15 mouse cellular contexts compared by ENCODE assay signal in the genomic region with DNA sequence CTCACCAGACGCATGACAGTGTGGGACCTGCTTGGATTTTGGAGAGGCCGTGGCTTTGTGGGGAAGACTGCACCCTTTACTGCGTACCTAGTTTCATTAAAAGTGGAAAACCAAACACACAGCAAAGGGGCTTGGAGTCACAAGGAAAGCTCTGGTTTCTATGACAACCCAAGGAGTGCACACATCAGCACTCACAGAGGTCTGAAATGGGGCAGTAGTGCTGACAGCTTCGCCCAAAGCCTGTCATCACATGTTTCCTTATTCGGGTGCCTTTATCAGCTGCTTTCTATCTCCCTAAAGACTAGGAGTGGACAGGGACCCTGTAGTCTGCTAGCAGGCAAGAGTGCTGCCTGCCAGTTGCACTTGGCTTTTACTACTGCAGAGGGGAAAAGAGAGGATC. TPM values are rescaled to one million over a fixed set of nuclear protein-coding genes. Genes with fewer than 3 reads are reported as not detected.
DNase-seq lines count a peak whose midpoint lies in the region; ATAC-seq and TF ChIP-seq lines count a peak whose summit lies in the region.
"Had no signal": no experiment of that assay in that cellular context is flagged by ENCODE, and none has a peak within 500 bp of the region (broad histone marks: within the 10 kb centered on the region; RNA-seq: fewer than 3 reads in every experiment).

No protein-coding gene starts in this region.

- H3K27ac ChIP-seq in forebrain, embryonic 12.5 days, result no peak overlapping the region
- no peak overlapping the region for H3K27ac ChIP-seq in forebrain, embryonic 11.5 days (ENCODE audit: low read depth, low read length)
- no peak overlapping the region for H3K27ac ChIP-seq in kidney, embryonic 14.5 days (ENCODE audit: low read depth, low read length)
- no peak overlapping the region for H3K27ac ChIP-seq in forebrain, postnatal 0 days (ENCODE audit: low read depth, low read length)
- H3K27ac ChIP-seq in midbrain, embryonic 15.5 days, result peak overlapping the region; percentile 67
- H3K27ac ChIP-seq: embryonic facial prominence, embryonic 12.5 days; kidney, embryonic 15.5 days; limb, embryonic 12.5 days had no signal

- ATAC-seq in forebrain, embryonic 12.5 days (ENCODE audit: low FRiP score), result 0 out of 2 replicates have a peak, but pooled peaks have one; percentile 30
- no peak for ATAC-seq in forebrain, embryonic 11.5 days (replicated peaks; ENCODE audit: low FRiP score)
- ATAC-seq in kidney, embryonic 14.5 days (ENCODE audit: low FRiP score, low TSS enrichment), result 0 out of 2 replicates have a peak, but pooled peaks have one; percentile 57
- peak; percentile 48 for ATAC-seq in forebrain, postnatal 0 days
- ATAC-seq in midbrain, embryonic 15.5 days (replicated peaks), result peak; percentile 87
- no peak for ATAC-seq in megakaryocyte-erythroid progenitor cell, adult 5-6 weeks (replicated peaks; ENCODE audit: low FRiP score, low TSS enrichment, poor library complexity, severe bottlenecking)

- TF ChIP-seq POLR2A in lung, adult 2 months (IDR thresholded peaks at IDR 0.05; ENCODE audit: borderline replicate concordance, extremely low read depth, low read depth, low read length), result no peak

- H3K9ac ChIP-seq in forebrain, embryonic 12.5 days, result no peak overlapping the region
- no peak overlapping the region for H3K9ac ChIP-seq in forebrain, embryonic 11.5 days (ENCODE audit: low read length)
- H3K9ac ChIP-seq in kidney, embryonic 14.5 days (ENCODE audit: low read depth, low read length), result no peak overlapping the region
- no peak overlapping the region for H3K9ac ChIP-seq in forebrain, postnatal 0 days
- no peak overlapping the region for H3K9ac ChIP-seq in midbrain, embryonic 15.5 days
- H3K9ac ChIP-seq: embryonic facial prominence, embryonic 12.5 days; kidney, embryonic 15.5 days; limb, embryonic 12.5 days had no signal

- H3K4me2 ChIP-seq in forebrain, embryonic 12.5 days, result no peak overlapping the region
- H3K4me2 ChIP-seq in forebrain, embryonic 11.5 days (ENCODE audit: low read depth, low read length, severe bottlenecking), result no peak overlapping the region
- no peak overlapping the region for H3K4me2 ChIP-seq in kidney, embryonic 14.5 days (replicated peaks; ENCODE audit: low read depth, low read length)
- no peak overlapping the region for H3K4me2 ChIP-seq in forebrain, postnatal 0 days (ENCODE audit: low read depth)
- peak overlapping the region; percentile 10; the same call in 1 of the 2 replicates for H3K4me2 ChIP-seq in midbrain, embryonic 15.5 days
- H3K4me2 ChIP-seq: embryonic facial prominence, embryonic 12.5 days; kidney, embryonic 15.5 days; limb, embryonic 12.5 days had no signal

- H3K9me3 ChIP-seq in forebrain, embryonic 12.5 days, result no peaks in the 10 kb centered on the region
- H3K9me3 ChIP-seq in forebrain, embryonic 11.5 days (ENCODE audit: control insufficient read depth, low read length), result no peaks in the 10 kb centered on the region
- no peaks in the 10 kb centered on the region for H3K9me3 ChIP-seq in kidney, embryonic 14.5 days (ENCODE audit: control insufficient read depth, low read length)
- H3K9me3 ChIP-seq in forebrain, postnatal 0 days (ENCODE audit: low read length), result no peaks in the 10 kb centered on the region
- H3K9me3 ChIP-seq in midbrain, embryonic 15.5 days, result no peaks in the 10 kb centered on the region
- H3K9me3 ChIP-seq: embryonic facial prominence, embryonic 12.5 days; kidney, embryonic 15.5 days; limb, embryonic 12.5 days had no signal

- 60% methylated on average over 5 of the region's 5 CpGs for WGBS in forebrain, embryonic 12.5 days
- 63% methylated on average over 5 of the region's 5 CpGs for WGBS in forebrain, embryonic 11.5 days
- 32% methylated on average over 5 of the region's 5 CpGs for WGBS in kidney, embryonic 14.5 days
- WGBS in forebrain, postnatal 0 days, result 48% methylated on average over 5 of the region's 5 CpGs
- 31% methylated on average over 5 of the region's 5 CpGs for WGBS in midbrain, embryonic 15.5 days
- WGBS in lung, adult 2 months, result 34% methylated on average over 5 of the region's 5 CpGs

- no peaks in the 10 kb centered on the region for H3K27me3 ChIP-seq in forebrain, embryonic 12.5 days
- no peaks in the 10 kb centered on the region for H3K27me3 ChIP-seq in forebrain, embryonic 11.5 days (ENCODE audit: control insufficient read depth, insufficient read depth, low read length)
- no peaks in the 10 kb centered on the region for H3K27me3 ChIP-seq in kidney, embryonic 14.5 days (ENCODE audit: control insufficient read depth, insufficient read depth, low read length)
- H3K27me3 ChIP-seq in forebrain, postnatal 0 days (ENCODE audit: insufficient read depth, low read length), result no peaks in the 10 kb centered on the region
- no peaks in the 10 kb centered on the region for H3K27me3 ChIP-seq in midbrain, embryonic 15.5 days (replicated peaks)
- H3K27me3 ChIP-seq: embryonic facial prominence, embryonic 12.5 days; kidney, embryonic 15.5 days; limb, embryonic 12.5 days had no signal

- no peak for TF ChIP-seq CTCF in forebrain, postnatal 0 days (IDR thresholded peaks at IDR 0.05; ENCODE audit: low read depth)
- no peak for TF ChIP-seq CTCF in lung, adult 2 months (IDR thresholded peaks at IDR 0.05; ENCODE audit: insufficient read depth, low read length)

- peaks cover 9% of the 10 kb centered on the region for H3K4me1 ChIP-seq in forebrain, embryonic 12.5 days
- no peaks in the 10 kb centered on the region for H3K4me1 ChIP-seq in forebrain, embryonic 11.5 days (replicated peaks; ENCODE audit: control insufficient read depth, insufficient read depth, low read length)
- H3K4me1 ChIP-seq in kidney, embryonic 14.5 days (ENCODE audit: control insufficient read depth, insufficient read depth, low read length), result 0 out of 2 replicates have a peak, but pooled peaks cover 5% of the 10 kb centered on the region
- no peaks in the 10 kb centered on the region for H3K4me1 ChIP-seq in forebrain, postnatal 0 days (ENCODE audit: insufficient read depth)
- peaks cover 14% of the 10 kb centered on the region for H3K4me1 ChIP-seq in midbrain, embryonic 15.5 days
- 0 out of 2 replicates have a peak, but pooled peaks cover 2% of the 10 kb centered on the region for H3K4me1 ChIP-seq in lung, adult 2 months (ENCODE audit: control insufficient read depth, insufficient read depth, low read length)

- no peaks in the 10 kb centered on the region for H3K36me3 ChIP-seq in forebrain, embryonic 12.5 days (replicated peaks)
- H3K36me3 ChIP-seq in forebrain, embryonic 11.5 days (ENCODE audit: control insufficient read depth, insufficient read depth, low read length), result no peaks in the 10 kb centered on the region
- no peaks in the 10 kb centered on the region for H3K36me3 ChIP-seq in kidney, embryonic 14.5 days (ENCODE audit: control insufficient read depth, insufficient read depth, low read length)
- H3K36me3 ChIP-seq in forebrain, postnatal 0 days (ENCODE audit: insufficient read depth), result no peaks in the 10 kb centered on the region
- no peaks in the 10 kb centered on the region for H3K36me3 ChIP-seq in midbrain, embryonic 15.5 days (replicated peaks)
- H3K36me3 ChIP-seq: embryonic facial prominence, embryonic 12.5 days; kidney, embryonic 15.5 days; limb, embryonic 12.5 days had no signal

- no peak for DNase-seq in forebrain, embryonic 11.5 days (ENCODE audit: low spot score)
- DNase-seq in kidney, adult 9 months, result no peak
- peak; percentile 12 for DNase-seq in forebrain, postnatal 0 days
- no peak for DNase-seq in lung, adult 2 months
- DNase-seq: cerebellum, adult 2 months; heart, postnatal 14 days; lung, postnatal 10 days; right cerebral cortex, adult 18-20 months had no signal

- no peak overlapping the region for H3K4me3 ChIP-seq in forebrain, embryonic 12.5 days (replicated peaks)
- H3K4me3 ChIP-seq in forebrain, embryonic 11.5 days (ENCODE audit: low read depth, low read length), result no peak overlapping the region
- no peak overlapping the region for H3K4me3 ChIP-seq in kidney, embryonic 14.5 days (ENCODE audit: low read length)
- H3K4me3 ChIP-seq in forebrain, postnatal 0 days (ENCODE audit: low read depth, low read length), result no peak overlapping the region
- no peak overlapping the region for H3K4me3 ChIP-seq in midbrain, embryonic 15.5 days
- H3K4me3 ChIP-seq in lung, adult 2 months (replicated peaks; ENCODE audit: extremely low read depth, low read depth, low read length), result no peak overlapping the region
- H3K4me3 ChIP-seq: embryonic facial prominence, embryonic 12.5 days; kidney, embryonic 15.5 days; limb, embryonic 12.5 days had no signal

RNA-seq across cellular contexts. Expression of gene Ankfn1, which starts 27.4 kb away (rescaled TPM):
- polyA plus RNA-seq in forebrain, embryonic 12.5 days (2016; fragmentation: Nextera tagmentation; extraction: Ambion mirVana), result 3.5 and 4.1 TPM in 2 replicates
- 3.7 and 4.4 TPM in 2 replicates for polyA plus RNA-seq in forebrain, embryonic 11.5 days (2014; fragmentation: Nextera tagmentation; extraction: Ambion mirVana)
- not detected in 2 replicates for polyA plus RNA-seq in kidney, embryonic 14.5 days (2014; fragmentation: Nextera tagmentation; extraction: Ambion mirVana)
- 10.2 and 22.5 TPM in 2 replicates for total RNA-seq in forebrain, postnatal 0 days (2014; rRNA removed)
- 1.8 and 3.9 TPM in 2 replicates for polyA plus RNA-seq in forebrain, postnatal 0 days (2015; fragmentation: Nextera tagmentation; extraction: Ambion mirVana)
- polyA plus RNA-seq in midbrain, embryonic 15.5 days (2015; fragmentation: Nextera tagmentation; extraction: Ambion mirVana), result 5.5 and 6.5 TPM in 2 replicates
- not detected in 2 replicates for total RNA-seq in megakaryocyte-erythroid progenitor cell, adult 5-6 weeks (2014; fragmentation: Nextera tagmentation)
- not detected in 2 replicates for total RNA-seq in megakaryocyte-erythroid progenitor cell, adult 5-6 weeks (2017)
- 2.5 TPM in 2 replicates for polyA plus RNA-seq in lung, adult 2 months (2012; rRNA removed)

Comparison
In these comparisons a context has a peak if more than half of its experiments do, and no peak if none do; other contexts are left out.
1. ATAC-seq: peak in forebrain, embryonic 12.5 days (single experiment), kidney, embryonic 14.5 days (single experiment), forebrain, postnatal 0 days (single experiment) and midbrain, embryonic 15.5 days (single experiment); none in forebrain, embryonic 11.5 days (single experiment) and megakaryocyte-erythroid progenitor cell, adult 5-6 weeks (single experiment).